Mouse (Mus musculus): ENCODE data around the gene Fcf1.

GRCm38 (mm10) chr12:84979264-84979862, 8.7 kb downstream of the Fcf1 start:
- no peak for TF ChIP-seq CTCF (IDR thresholded peaks at IDR 0.05; ENCODE audit: low read depth, low read length)
- TF ChIP-seq POLR2A (IDR thresholded peaks at IDR 0.05; ENCODE audit: insufficient read depth, low read length), result no peak
